Mouse (Mus musculus) heart, embryonic 11.5 days (tissue): ENCODE measurements around the gene Sema4d. TPM values are rescaled to one million over a fixed set of nuclear protein-coding genes. Genes with fewer than 3 reads are reported as not detected.

Source experiments
- ATAC-seq: fragments of 200-750 bp; cut with Nextera tagmentation; replicated peaks from 2 replicates; pipeline ENCODE4 v1.8.0; 2017; ENCODE audit warnings: moderate library complexity; ENCODE audit not compliant: insufficient number of reproducible peaks, low FRiP score, low TSS enrichment
- H3K27ac ChIP-seq: fragments of 300-500 bp; sonication (generic); 2 replicates; pipeline ENCODE4 v1.5.1; 2014; ENCODE audit warnings: mild to moderate bottlenecking, low read depth, low read length
- H3K27me3 ChIP-seq: fragments of 300-500 bp; sonication (generic); 2 replicates; pipeline ENCODE4 v1.6.1; 2014; ENCODE audit warnings: mild to moderate bottlenecking, low read length, mixed read lengths; ENCODE audit not compliant: control insufficient read depth, insufficient read depth
- H3K36me3 ChIP-seq: fragments of 300-500 bp; sonication (generic); 2 replicates; pipeline ENCODE4 v1.6.1; 2014; ENCODE audit warnings: mild to moderate bottlenecking, low read length, moderate library complexity, mixed read lengths; ENCODE audit not compliant: control insufficient read depth, insufficient read depth
- H3K4me1 ChIP-seq: fragments of 300-500 bp; sonication (generic); 2 replicates; pipeline ENCODE4 v1.6.1; 2014; ENCODE audit warnings: low read length; ENCODE audit not compliant: control insufficient read depth, insufficient read depth
- H3K4me2 ChIP-seq: fragments of 300-500 bp; sonication (generic); 2 replicates; pipeline ENCODE4 v1.6.1; 2014; ENCODE audit warnings: mild to moderate bottlenecking, moderate library complexity
- H3K4me3 ChIP-seq: fragments of 300-500 bp; sonication (generic); 2 replicates; pipeline ENCODE4 v1.5.1; 2014; ENCODE audit warnings: low read depth, low read length
- H3K9ac ChIP-seq: fragments of 300-500 bp; sonication (generic); 2 replicates; pipeline ENCODE4 v1.6.1; 2014; ENCODE audit warnings: mild to moderate bottlenecking, low read depth, low read length, moderate library complexity
- H3K9me3 ChIP-seq: fragments of 300-500 bp; sonication (generic); replicated peaks from 2 replicates; pipeline ENCODE4 v1.6.1; 2016; ENCODE audit warnings: low read length; ENCODE audit not compliant: control insufficient read depth
- WGBS: fragments of 180-500 bp; shearing (Covaris S2); extraction: QIAGEN DNeasy Blood & Tissue Kit; methylation state at CpG from one replicate; pipeline ENCODE4 v1.1.7; 2014; ENCODE audit not compliant: insufficient replicate concordance; 5-methylcytosine and 5-hydroxymethylcytosine counted together
- polyA plus RNA-seq: library from polyadenylated mRNA; unstranded; fragments of >200 nt; fragmentation: Nextera tagmentation; extraction: Ambion mirVana; gene quantifications from 2 replicates; pipeline ENCODE4 v1.2.1, GENCODE M21; 2014

Gene Sema4d
- polyA plus RNA-seq, 1 experiment from 2014 or later: 11.0 TPM

GRCm38 (mm10) chr13:51778351-51778982, 15.1 kb downstream of the Sema4d start:
- H3K4me2 ChIP-seq: no peak overlapping the region
- H3K4me3 ChIP-seq: no peak overlapping the region
- 82% methylated on average over 11 of the region's 11 CpGs for WGBS
- H3K9me3 ChIP-seq: no peaks in the 10 kb centered on the region
- H3K27me3 ChIP-seq: no peaks in the 10 kb centered on the region
- peaks cover 34% of the 10 kb centered on the region for H3K4me1 ChIP-seq
- peak overlapping the region; percentile 79 for H3K27ac ChIP-seq
- no peak overlapping the region for H3K9ac ChIP-seq
- ATAC-seq: no peak
- no peaks in the 10 kb centered on the region for H3K36me3 ChIP-seq

GRCm38 (mm10) chr13:51777738-51778274, 15.7 kb downstream of the Sema4d start:
- no peak overlapping the region for H3K4me2 ChIP-seq

GRCm38 (mm10) chr13:51777048-51777737, 16.4 kb downstream of the Sema4d start:
- Histone ChIP-seq H3K9ac (no peak overlapping the region), H3K4me3 (no peak overlapping the region), H3K36me3 (no peaks in the 10 kb centered on the region), H3K4me1 (peaks cover 34% of the 10 kb centered on the region), H3K9me3 (no peaks in the 10 kb centered on the region), H3K27me3 (no peaks in the 10 kb centered on the region), H3K27ac (peak overlapping the region; percentile 84), H3K4me2 (no peak overlapping the region; the same call in 1 of the 2 replicates)
- WGBS: 31% methylated on average over 11 of the region's 11 CpGs
- ATAC-seq: peak; percentile 68

More at GRCm38 (mm10) chr13:51777738-51778274, 15.7 kb downstream of the Sema4d start:
- Histone ChIP-seq H3K27ac (peak overlapping the region; percentile 84), H3K4me1 (peaks cover 34% of the 10 kb centered on the region), H3K9ac (0 out of 2 replicates have a peak overlapping the region, but pooled peaks have one; percentile 6), H3K9me3 (no peaks in the 10 kb centered on the region), H3K36me3 (no peaks in the 10 kb centered on the region), H3K4me3 (no peak overlapping the region), H3K27me3 (no peaks in the 10 kb centered on the region)
- 40% methylated on average over 6 of the region's 6 CpGs for WGBS
- no peak; the same call in 1 of the 2 replicates for ATAC-seq

- WGBS: 82% methylated on average over 6 of the region's 6 CpGs
These were observed 17.3 kb downstream of the Sema4d start for GRCm38 (mm10) chr13:51776160-51776737.

GRCm38 (mm10) chr13:51771802-51772206, 21.7 kb downstream of the Sema4d start:
- H3K36me3 ChIP-seq: no peaks in the 10 kb centered on the region
- WGBS: 83% methylated on average over 10 of the region's 10 CpGs
- no peaks in the 10 kb centered on the region for H3K9me3 ChIP-seq
- ATAC-seq: no peak
- no peak overlapping the region for H3K9ac ChIP-seq
- H3K4me3 ChIP-seq: no peak overlapping the region
- no peaks in the 10 kb centered on the region for H3K27me3 ChIP-seq
- H3K4me1 ChIP-seq: peaks cover 18% of the 10 kb centered on the region
- no peak overlapping the region for H3K4me2 ChIP-seq
- H3K27ac ChIP-seq: no peak overlapping the region

More at GRCm38 (mm10) chr13:51776160-51776737, 17.3 kb downstream of the Sema4d start:
- H3K9me3 ChIP-seq: no peaks in the 10 kb centered on the region
- no peak overlapping the region for H3K9ac ChIP-seq
- H3K27ac ChIP-seq: peak overlapping the region; percentile 10; the same call in 1 of the 2 replicates
- no peak overlapping the region for H3K4me2 ChIP-seq
- no peaks in the 10 kb centered on the region for H3K27me3 ChIP-seq
- H3K4me3 ChIP-seq: no peak overlapping the region
- H3K36me3 ChIP-seq: no peaks in the 10 kb centered on the region
- H3K4me1 ChIP-seq: peaks cover 34% of the 10 kb centered on the region
- ATAC-seq: no peak

- WGBS: 87% methylated on average over 14 of the region's 14 CpGs
- Histone ChIP-seq H3K4me3 (no peak overlapping the region), H3K27ac (no peak overlapping the region), H3K27me3 (no peaks in the 10 kb centered on the region), H3K9ac (no peak overlapping the region), H3K9me3 (no peaks in the 10 kb centered on the region), H3K4me2 (no peak overlapping the region), H3K4me1 (peaks cover 13% of the 10 kb centered on the region), H3K36me3 (no peaks in the 10 kb centered on the region)
- ATAC-seq: no peak
These were observed 22.7 kb downstream of the Sema4d start for GRCm38 (mm10) chr13:51770647-51771427.

- no peaks in the 10 kb centered on the region for H3K9me3 ChIP-seq
- no peak overlapping the region for H3K27ac ChIP-seq
- 79% methylated on average over 14 of the region's 14 CpGs for WGBS
- H3K4me3 ChIP-seq: no peak overlapping the region
- peaks cover 8% of the 10 kb centered on the region; the same call in 1 of the 2 replicates for H3K4me1 ChIP-seq
- H3K36me3 ChIP-seq: no peaks in the 10 kb centered on the region
- no peak overlapping the region for H3K9ac ChIP-seq
- no peak overlapping the region for H3K4me2 ChIP-seq
- ATAC-seq: no peak
- H3K27me3 ChIP-seq: no peaks in the 10 kb centered on the region
These were observed 25.4 kb downstream of the Sema4d start for GRCm38 (mm10) chr13:51767991-51768761.
